Mouse (Mus musculus) monocyte, adult 5-6 weeks (primary cell): Measurements from ENCODE around the gene Pcnx3. TPM values are rescaled to one million over a fixed set of nuclear protein-coding genes. Genes with fewer than 3 reads are reported as not detected.

Experiments
- ATAC-seq: fragments of 153-309, 156-312 bp; replicated peaks from 2 replicates; pipeline ENCODE4 v1.8.0; 2017; ENCODE audit warnings: mild to moderate bottlenecking; ENCODE audit not compliant: low TSS enrichment, insufficient number of reproducible peaks, severe bottlenecking, poor library complexity, low FRiP score
- total RNA-seq: library from RNA; stranded (forward); fragments of 200-1000, 200-491, 200-594 nt; gene quantifications from 3 replicates; pipeline ENCODE4 v1.2.3, GENCODE M21; 2017

Gene Pcnx3
- total RNA-seq = 13.3 to 41.9 TPM (median 22.3 TPM) in 3 replicates

DNA sequence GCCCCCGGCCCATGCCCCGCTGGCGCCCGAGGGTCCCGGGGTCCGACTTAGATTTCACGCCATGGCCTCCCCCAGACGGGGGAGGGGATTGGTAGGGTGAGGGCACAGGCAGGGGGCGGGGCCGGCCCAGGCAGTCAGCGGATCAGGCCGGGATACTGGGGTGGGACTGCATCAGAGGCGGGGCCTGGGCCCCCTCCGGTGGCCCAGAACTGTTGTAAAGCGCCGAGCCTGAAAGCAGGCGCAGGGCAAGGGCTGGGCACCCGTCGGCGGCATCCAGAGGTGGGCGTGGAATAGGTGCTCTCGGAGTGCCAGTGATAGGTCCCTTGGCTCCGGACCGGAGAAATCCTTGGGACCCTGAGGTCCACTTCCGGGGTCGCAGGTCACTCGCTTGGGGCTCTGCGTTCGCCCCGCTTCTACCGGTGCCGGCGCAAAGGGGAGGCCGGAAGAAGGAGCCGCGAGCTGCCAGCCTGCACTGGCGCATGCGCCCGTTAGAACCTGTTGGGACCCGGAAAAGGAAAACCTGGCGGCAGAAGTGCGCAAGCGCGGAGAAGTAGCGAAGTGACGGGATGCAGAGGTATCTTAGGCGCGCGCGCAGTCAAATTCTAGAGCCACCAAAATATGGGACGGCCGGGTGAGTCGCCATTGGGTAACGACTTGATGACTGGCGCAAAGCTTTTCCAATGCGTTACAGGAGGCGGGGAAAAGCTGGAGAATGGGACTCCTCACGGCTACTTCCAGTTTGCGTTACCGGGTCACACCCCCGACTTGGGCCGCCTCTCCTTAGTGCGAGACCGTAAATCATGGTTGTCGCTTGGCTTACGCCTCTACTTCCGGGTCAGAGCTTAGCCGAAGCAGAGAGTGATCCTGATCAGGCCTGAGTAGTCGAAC, at the start of gene Pcnx3, which contains the start of gene Map3k11:
Pcnx3 (minus strand) TSS at position 709 of the 888 bp plus-strand sequence.
Map3k11 (plus strand) TSS at position 543 of the 888 bp plus-strand sequence.
- ATAC-seq = peak; percentile 74

DNA sequence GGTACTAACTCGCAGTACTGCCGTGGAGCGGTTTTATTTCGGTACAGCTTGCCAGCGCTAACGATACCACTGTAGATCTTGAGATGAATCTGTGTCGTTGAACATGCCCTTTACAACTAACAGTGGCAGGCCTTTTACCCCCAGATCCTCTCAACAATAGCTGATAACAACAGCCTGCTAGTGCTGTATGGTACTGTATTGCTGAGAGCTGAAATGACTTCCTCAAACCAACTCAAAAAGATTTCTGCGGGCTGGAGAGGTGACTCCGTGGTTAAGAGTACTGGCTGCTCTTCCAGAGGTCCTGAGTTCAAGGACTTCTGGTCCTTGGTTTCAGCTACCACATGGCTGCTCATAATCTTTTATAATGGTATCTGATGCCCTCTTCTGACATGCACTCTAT, 45.6 kb upstream of the Pcnx3 start:
- no peak for ATAC-seq

DNA sequence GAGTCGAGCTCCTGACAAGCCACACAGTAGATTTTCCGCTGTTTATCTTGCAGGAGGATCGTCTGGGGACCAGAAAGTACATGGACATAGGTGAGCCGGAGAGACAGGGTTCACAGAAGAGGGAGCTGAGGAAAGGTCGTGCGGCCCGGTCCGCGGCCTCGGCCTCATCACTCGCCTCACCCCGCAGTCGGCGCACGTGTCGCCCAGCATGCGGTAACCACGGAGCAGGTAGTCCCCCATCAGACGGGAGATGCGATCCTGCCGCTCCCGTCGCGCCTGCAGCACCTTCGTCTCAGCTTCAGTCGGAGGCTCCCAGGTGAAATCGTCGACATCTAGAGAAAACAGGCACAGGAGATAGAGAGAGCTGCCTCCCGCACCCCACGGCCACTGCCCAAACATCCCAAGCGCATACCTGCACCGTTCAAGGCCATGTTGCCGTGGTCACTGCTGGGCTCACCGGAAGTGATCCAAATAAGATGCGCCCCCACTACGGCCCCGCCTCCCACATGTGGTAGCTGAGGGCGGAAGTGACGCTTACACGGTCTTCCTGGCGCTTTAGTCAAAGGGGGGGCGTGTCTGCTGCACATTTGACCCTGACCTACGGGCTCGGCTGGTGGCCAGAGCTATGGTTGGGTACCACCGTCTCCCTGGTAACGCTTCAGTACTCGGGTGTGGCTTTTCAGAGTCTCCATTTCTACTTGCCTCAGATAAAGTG, 42.7 kb upstream of the Pcnx3 start:
- ATAC-seq = peak; percentile 74

DNA sequence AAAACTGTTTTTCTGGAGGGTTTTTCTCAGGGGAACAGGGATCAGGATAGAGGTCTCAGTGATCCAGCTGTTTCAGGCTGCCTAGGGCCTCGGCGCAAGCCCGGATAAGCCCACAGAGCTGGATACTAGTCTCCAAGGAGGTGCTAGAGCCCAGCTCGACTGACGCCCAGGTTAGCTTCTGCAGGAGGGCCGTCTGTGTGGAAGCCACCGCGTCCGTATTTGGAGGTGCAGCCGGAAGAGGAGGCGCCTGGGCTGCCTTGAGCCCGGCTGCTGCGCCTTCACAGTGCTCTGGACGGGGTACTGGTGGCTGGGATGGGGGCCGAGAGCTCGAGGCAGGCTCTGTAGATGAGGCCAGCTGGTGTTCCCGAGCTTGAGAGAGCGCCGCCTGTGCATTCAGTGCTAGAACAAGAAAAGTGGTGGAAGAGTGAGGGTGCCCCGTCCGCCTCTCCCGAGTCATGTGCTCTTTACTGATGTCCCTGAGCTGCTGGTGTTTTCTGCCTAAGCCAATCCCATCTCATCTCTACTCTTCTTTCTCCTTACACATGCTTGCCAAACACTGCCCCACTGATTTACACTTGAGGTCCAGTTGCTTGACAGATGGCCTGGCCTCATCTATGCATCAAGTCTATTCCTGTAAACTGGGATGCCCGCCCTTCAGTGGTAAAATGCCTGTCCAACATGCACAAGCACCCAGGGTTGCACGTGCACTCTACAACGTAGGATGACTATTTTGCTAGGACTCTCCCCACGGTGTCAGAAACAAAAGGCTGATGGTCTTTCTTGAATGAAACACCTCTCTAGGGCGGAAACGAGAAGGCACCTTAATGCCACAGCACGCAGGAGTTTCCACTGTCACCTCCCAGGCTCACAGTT, 41.8 kb upstream of the Pcnx3 start:
- no peak for ATAC-seq

DNA sequence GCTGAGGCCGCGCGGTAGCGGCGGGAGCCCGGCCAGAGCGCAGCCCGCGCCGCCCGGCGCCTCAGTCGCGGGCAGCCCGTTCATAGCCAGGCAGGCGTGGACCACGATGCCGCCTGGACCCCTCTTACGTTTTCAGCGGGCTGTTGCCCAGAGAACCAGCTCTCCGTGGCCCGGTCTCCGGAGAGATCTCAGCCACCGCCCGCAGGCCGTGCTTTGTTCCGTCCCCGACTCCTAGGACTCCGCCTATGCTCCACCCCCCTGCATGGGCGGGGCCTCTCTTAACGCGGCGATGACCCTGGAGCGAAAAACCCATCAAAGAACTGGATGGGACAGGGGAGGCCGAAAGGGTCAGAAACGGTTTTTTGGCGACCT, 40.7 kb upstream of the Pcnx3 start, which contains the start of gene Fam89b:
Fam89b (minus strand) TSS at position 210 of the 372 bp plus-strand sequence.
- 0 out of 2 replicates have a peak, but pooled peaks have one; percentile 15 for ATAC-seq

DNA sequence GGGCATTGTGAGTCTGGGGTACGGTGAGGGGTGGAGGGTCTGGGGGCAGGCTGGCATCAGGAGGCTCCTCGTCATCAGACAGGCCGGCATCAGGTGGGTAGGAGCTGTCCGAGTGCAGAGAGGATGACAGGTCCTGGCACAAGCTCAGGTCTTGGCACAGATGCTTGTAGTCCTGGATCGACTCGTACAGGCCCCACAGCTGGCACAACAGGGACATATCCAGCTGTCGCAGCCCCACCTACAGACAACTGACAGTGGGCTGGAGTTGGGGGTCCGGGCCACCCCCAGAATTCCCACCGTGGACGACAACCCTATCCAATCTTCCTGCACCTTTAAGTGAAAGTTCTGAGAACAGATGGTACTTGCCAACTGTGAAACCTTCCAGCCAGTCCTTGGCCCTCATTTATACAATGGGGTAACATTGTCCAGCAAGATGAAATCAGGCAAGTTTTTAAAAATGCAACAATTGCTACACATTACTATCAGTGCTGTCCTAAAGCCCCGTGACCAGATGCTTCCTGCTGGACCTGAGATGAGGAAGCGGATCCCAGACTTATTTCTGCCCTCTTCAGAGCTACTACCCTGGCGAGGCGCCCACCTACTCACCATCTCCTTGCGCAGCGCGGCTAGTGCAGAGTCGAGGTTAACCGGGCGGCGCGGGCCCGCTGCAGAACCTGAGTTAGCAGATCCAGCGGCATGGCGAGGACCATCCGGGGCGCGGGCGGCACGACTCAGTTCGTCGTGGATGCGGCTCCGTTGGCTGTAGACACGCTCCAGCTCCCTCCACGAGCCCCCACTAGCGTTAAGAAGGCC, 40.1 kb upstream of the Pcnx3 start:
- ATAC-seq = no peak

DNA sequence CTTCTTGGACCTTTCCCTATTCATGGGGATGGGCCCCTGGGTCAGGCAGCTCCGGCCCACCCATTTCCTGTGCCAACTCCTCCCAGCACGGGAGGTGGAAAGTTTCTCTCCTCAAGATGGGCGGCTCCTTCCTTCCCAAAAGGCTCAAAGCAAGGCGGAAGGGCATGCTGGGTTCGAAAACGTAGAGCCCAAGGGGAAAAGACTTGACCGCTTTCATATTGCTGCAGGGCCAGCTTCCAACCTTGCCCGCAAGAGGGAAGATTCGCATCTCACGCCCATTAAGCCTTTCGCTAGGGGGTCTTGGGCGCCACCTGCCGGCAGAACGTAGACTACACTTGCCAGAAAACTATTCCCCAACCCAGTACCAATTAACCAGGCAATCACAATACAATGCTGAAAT, 39.0 kb upstream of the Pcnx3 start:
- peak; percentile 14 for ATAC-seq

DNA sequence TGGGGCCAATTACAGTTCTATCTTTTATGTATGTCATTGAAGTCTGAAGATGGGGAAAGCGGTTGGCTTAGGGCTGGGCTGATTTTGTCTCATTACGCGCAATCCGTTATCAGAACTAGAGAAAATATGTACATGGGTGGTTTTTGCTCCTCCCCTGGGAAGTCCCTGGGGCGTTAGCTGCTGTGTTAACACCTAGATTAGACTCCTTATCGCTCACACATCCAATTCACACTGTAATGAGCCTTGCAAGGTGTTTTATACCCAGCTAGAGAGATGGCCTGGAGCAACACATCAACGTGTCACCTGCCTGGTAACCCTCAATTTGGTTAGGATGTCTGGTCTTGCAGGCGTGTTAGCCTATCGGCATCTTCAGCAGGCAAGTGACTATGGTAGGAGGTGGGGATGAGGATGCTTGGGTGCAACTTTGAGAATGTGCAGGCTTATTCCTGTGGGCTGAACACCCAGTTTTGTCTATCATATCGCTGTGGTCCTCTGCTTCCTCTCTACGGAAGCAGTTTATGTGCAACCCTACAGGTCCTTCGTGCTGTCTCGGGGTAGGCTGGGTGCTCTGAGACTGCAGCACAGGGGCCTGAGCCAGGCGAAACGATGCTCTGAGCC, 38.4 kb upstream of the Pcnx3 start:
- 0 out of 2 replicates have a peak, but pooled peaks have one; percentile 0 for ATAC-seq

DNA sequence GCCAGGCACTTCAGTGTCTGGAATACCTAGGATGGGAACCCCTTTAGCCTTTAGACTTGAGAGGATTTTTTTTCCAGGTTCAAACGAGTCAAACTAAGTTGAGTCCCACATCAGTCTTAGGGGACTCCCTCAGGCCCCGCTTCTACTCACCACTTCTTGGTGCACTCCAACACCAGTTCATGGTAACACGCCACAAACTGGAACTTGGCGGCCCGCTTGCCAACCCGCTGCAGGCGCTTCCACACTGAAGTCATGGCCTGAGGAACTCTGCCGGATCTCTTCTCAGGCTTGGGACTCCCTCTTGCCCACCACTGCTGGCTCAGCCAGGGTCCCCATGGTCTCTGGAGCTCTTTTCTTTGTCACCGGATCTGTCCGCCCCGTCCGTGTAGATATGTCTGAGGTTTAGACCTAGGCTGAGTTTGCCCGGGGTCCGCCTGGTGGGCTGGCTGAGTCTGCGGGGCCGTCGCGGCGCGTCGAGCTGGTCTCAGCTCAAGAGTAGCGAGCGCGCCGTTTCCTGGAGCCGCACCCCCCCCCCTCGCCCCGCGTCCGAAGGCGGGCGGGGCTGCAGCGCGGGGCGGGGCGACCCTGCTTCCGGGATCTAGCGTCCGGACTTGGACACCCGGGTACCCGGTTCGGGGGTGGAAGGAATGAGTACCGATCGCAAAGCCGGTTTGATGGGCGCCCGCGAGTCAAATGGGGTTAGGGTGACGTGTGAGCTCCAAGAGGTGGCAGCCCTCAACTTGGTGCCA, 37.2 kb upstream of the Pcnx3 start, which contains the start of gene Ehbp1l1:
Ehbp1l1 (minus strand) TSS at position 551 of the 749 bp plus-strand sequence.
- ATAC-seq = no peak

DNA sequence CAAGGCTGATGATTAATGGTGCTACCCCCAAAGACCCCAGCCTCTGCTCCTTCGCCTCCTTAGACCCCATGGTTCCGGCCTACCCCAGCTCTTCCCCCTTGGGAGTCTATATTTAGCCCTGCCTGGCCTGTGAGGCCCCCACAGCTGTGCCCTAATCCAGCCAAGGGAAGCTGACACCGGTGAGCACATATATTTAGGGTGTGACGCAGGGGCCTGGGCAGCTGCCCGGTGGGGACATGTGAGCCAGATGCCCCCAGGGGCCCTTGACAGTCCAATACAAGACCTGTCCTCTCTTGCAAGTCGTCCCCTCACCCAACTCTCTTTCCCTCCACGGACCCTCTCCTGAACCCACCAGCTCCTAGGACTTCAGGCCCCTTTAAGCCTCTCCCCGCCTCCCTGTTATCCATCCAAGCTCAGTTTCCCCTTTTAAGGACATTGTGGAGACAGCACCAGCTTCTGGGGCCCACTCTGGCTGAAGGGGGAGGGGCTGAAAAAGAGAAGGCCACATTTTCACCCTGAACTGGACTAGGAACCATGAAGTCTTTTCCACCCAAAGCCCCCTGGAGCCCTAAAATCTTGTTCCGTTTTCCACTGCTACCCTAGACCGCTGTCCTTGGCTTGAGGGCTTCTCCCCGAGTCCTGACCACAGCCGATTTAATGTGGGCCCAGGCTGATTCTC, 36.5 kb upstream of the Pcnx3 start:
- ATAC-seq = no peak

DNA sequence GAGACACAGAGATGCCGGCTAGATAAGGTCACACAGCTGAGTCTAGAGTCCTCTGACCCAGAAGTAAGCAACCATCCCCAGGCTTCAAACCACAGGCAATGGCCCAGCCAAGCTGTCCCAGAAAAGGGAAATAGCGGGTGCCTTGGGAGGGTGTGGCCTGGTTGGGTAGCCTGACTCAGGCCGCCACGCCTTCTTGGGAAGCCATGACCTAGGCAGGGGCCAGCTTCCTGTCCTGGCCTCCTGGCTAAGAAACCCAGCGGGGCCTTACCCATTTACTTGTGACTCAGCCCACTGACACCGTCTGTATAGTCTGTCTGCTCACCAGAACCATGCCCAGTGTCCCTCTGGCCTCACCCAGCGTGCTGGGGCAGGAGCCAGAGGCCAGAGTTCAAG, 35.8 kb upstream of the Pcnx3 start:
- peak; percentile 65 for ATAC-seq

DNA sequence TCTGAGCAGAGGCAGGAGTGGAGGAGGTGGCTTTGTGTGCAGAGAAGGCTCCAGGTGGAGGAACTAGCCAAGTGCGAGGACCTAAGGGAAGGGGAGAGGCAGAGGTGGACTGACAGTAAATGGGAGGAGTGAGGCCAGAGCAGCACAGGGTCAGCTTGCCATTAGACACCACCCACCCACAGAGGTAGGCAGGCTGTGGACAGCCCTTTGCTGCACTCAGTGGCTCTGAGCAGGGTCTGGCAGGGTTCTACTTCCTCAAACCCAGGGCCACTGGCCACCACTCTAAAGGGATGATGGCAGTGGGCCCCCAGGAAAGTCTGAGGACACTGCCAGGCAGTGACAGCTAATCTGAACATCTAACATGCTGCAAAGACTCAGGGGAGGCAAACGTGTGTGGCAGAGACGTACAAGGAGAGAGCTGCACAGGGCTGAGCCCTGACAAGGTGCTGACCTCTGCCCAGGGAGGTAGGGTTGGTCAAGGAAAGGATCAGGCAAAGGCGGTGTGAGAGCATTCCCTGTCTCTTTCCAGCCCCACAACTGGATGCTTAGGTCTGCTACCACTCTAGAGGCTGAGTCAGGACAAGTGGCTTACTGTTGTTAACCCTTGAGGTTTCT, 35.3 kb upstream of the Pcnx3 start:
- ATAC-seq = no peak

DNA sequence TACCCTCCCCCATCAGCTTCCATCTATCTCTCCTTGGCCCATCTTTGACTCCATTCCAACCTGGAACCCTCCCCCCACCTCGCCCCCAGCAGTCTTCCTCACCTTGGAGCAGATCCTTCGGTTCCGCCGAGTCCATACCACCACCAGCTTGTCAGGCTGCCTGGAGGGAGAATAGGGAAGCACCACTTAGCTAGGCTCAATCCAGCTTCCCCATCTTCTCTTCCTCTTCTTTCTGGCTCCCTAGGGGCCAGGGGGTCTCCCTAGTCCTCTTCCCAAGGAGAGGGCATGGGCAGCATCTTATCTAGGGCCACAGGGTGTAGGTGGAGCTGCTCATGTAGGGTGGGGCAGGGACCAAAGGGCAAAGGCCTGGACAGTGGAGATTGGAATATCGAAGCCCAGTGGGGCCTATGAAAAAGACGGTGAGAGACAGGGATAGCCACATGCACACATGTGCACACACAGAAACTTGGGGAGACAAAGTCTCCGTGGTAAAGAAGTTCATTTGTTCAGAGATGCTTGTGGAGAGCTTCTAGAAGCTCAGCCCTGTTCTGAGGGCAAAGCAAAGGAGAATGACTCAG, 34.2 kb upstream of the Pcnx3 start:
- no peak for ATAC-seq

DNA sequence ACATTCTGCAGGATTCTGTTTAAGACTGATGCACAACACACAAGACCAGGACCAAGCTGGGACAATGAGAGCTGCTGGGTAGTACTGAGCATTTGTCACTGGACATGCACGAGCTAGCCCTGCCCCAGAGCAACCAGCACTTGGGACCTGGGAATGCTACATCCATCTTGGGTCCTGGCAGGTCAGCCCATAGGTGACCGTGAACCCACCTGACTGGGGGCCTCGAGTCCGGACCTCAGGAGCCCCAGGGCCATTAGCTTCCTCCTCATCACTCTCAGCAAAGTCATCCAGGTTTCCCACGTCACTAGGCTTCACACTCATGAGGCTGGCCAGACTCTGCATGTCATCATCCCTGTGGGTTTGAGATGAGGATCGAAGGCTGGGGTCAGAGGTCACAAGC, 32.5 kb upstream of the Pcnx3 start:
- no peak for ATAC-seq

DNA sequence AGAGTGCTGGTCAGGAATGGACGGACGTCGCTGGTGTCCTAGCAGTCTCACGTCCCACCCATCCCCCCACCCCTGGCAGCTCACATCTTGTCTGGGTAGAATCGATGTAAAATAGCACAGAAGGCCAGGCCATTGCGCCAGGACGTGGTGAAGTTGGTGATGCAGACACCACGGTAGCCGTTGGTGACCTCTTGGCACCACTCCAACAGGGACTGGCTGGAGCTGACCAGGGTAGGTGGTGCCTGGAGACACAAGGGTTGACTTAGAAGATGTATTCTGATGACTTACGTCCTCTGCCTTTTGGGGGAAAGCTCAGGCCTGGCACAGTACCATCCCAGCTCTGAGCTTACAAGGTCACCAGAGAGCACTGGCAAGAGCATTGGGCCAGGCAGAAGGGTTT, 28.2 kb upstream of the Pcnx3 start:
- no peak for ATAC-seq
